Mouse (Mus musculus): Measurements from ENCODE around the gene Pkdcc.

Pkdcc gene

DNA sequence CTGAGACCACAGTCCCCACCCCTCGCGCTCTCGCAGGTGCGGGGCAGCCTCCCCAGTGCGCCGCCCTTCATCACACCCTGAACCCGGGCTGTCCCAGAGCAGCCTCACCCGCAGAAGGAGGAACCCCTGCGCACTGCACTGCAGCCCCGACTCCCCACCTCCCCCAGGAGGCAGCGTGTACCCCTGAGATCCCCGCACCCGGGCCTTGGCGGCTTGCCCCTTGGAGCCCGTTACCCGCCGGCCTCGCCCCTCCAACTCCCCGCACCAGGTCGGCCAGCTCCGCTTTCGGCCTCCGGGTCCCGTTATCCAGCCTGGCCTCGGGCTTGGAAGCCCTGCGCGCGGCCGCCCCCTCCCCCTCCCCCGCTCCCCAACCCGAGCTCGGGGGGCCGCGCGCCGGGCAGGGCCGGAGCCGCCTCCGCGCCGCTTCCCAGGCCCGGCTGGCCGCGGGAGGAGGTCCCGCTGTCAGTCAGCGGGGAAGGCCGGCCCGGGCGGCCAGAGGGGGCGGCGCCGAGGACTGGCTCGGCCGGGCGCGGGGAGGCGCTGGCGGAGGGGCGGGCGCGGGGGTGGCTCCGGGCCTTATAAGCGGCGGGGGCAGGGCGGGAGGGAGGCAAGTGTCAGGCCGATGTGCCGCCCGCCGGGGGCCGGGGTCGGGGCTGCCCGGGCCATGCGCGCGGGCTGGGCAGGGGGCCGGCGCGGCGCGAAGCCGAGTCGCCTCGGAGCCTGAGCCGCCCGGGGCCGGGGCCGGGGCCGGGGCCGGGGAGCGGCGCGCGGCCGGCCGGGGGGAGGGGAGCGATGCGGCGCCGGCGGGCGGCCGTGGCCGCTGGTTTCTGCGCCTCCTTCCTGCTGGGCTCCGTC, at the start of gene Pkdcc:
Pkdcc (plus strand) TSS at position 619 of the 855 bp plus-strand sequence.
- peak; percentile 93 for DNase-seq

DNA sequence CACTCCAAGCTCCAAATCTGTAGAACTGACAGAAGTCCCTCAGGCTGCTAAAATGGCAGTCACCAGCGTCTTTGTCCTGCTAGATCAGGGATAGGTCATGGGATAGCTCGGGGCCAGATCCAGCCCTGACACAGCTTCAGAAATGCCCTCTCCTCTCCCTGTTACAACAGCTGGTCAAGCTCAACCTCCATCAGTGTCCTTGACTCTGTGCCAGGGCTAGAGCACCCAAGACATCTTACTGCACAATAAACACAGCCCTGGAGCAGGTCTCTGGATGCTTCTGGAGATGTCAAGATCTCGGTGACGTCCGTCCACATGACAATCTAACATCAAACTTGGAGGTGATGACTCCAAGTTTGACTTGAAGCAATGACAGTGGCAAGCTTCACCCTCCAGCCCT, 48.9 kb upstream of the Pkdcc start:
- no peak for DNase-seq

DNA sequence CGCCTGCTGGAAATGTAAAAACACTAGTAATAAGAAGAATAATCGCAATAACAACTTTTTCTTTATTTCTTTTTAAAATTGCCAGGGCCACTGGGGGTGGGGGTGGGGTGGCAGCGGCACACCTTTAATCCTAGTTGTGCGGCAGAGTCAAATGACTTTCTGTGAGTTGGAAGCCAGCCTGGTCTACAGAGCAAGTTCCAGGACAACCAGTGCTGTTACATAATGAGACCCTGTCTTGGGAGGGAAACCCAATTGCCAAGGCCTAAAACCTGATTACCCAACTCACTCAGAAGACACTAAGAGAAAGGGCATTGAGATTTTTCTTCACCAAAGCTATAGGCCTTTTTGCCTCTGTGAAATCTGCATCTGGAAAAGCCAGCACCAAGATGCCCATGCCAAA, 38.9 kb upstream of the Pkdcc start:
- DNase-seq, result no peak

DNA sequence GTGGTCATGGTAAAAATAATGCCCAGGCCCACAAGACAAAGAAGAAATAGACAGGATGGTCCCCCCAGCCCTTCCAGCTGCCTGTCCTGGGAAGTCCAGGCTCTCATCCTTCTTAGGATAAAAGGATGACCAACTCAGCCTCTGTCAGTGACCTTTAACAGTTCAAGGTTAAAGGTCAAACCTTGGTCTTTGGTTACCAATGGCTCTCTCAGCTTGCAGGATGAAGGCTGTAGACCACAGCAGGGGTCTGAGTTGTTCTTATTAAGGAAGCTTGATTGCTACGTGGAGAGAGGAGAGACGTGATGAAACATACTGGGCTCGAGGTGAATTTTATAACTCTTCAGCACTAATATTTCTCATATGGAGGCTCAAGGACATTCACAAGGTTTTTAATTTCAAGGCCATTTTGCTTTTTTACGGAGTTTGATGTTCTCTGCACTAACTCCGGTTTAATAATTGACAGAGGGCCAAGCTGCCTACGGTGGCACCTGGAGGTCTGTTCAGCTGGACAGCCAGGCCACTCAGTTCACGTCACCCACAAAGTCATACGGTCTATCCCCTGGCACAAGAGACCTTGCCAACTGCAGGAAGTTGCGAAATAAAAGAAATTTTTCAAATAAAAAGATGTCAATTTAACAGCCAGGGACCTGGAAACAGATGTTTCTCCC, 36.5 kb upstream of the Pkdcc start:
- no peak for DNase-seq

DNA sequence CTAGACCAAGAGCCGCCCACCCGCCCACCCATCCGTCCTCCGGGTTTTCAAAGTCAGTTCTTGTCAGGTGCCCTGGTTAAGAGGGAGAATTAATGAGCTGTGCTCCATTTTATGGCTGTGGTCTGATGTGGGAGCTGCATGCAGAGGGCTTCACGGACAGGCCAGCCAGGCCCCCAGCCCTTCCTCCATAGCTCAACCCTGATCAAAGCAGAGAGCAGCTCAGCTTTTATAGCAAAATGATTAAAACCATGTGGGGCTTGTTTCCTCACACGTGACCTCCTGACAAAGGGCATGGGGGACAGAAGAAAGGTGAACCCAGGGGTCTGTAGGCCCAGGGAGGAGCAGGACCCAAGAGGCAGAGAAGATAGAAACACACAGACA, 36.0 kb upstream of the Pkdcc start:
- no peak for DNase-seq

DNA sequence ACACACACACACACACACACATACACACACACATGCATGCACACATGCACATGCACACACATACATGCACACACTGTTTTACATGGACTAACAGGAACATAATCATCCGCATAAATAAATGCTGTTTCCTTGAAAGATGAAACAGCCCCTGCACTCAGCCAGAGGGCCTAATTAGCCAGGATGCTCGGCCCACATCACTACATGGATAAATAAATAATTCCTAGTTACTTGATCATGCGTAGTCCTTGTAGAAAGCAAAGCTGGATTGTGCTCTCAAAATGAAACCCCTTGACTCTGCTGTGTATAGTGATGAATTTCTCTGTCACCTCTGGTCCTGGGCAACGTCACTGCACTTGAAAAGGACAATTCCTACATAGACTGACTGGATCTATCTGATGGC, 35.5 kb upstream of the Pkdcc start:
- no peak for DNase-seq

DNA sequence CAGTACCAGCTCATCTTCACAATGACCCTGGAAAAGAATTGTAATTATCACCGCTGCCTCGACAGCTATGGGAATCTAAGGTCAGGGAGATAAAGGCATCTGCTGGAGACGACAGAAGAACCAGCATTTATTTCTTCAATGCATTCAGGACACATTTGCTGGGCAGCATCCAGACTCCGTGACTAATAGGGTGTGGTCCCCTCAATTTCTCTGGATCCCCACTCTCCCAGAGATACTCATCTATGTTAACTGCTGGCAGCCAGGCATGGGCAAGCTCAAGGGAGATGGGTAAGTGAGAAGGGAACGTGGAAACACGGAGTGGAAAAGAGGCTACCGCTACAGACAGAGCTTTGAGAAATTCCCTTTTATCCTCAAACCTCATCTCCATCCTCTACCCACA, 34.0 kb upstream of the Pkdcc start:
- DNase-seq, result no peak

DNA sequence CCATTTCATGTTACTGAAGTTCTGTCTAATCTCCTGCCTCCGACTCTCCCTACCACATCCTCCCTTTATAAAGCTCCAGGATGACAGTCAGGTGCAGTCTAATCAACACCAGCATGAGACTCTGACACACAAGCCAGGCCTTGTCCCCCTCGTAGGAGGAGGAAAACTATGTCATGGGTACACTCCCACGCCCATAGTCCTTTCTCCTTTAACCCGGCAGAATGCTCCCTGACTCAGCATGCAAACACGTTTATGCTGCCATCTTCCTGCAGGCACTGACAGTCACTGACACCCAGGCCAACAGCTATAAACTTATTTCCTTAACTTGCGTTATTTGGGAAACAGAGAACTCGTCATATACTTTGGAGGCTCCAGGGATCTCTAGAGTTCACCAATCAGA, 33.5 kb upstream of the Pkdcc start:
- no peak for DNase-seq

DNA sequence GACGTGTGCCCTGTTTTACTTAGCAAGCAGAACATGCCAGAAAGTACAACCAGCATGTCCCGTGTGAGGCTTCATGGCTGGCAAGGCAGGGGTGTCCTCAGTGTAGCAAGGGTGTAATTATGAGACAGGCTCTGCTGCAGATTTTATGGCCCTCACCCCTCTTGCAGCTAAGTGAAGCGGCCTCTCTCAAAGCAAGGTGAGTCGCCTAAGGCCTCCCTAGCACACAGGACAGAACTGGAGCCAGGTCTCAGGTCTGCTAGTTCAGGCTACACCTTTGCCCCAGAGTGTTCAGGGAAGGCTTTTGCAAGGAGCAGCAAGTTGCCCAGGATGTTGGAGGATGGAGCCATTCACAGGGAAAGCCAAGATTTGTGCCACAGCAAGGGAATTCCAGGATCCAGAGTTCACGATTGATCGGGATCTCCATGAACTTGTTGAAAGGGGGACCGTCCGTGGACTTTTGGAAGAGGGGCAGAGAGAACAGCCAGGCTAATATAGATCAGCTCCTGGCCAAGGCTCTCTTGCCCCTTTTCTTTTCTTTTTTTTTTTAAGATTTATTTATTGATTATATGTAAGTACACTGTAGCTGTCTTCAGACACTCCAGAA, 32.9 kb upstream of the Pkdcc start:
- DNase-seq, result no peak

DNA sequence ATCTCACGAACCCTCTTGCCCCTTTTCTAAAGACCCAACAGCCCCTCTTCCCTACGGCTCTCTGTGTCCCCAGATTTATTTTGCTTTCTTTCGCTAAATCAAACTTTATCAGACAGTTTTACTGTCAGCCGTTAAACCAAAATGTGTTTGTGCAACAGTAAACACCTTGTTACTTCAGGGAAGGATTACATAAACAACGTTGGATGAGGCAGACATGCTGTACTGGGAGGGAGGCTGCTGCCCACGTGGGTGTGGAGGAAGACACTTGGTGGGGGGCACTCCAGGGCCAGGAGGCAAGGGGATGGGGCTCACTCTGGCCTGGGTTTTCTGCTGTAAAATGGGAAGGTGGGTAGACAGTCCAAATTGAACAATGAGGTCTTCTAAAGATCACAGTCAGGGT, 32.3 kb upstream of the Pkdcc start:
- DNase-seq, result no peak

DNA sequence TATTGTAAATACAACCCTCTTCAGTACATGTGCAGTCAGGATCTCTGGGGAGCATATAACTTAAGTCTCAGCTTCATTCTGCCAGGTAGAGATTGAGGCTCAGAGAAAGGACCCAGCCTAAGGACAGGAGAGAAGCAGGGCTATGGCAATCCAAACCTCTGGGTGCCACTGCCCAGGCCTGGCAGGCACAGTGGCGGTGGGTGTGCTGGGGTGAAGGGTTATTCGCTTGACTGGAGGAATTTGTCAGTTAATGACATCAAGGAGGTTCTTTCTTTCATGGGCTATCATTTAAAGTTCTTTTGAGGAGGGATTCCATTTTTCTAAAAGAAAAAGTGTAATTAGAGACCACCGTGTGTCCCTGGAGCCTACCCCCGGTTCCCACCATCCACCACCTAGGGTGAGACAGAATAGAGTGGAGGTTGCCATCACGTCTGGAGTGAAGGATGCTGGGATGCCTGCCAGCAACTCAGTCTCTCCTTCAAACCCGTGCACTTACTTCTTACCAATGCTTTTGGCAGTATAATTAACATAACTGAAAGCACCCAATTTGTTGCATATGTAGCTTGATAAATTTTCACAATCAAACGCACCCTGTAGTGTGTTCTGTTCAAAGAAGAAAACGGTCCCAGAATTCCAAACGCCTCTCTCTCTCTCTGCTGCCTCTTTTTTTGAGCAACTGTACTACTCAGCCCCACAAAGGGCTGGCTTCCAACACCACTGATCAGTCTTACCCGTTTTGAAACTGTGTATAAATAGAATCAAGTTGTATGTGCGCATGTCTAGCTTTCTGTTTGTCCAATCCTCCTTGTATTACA, 27.1 kb upstream of the Pkdcc start:
- DNase-seq, result peak; percentile 57

DNA sequence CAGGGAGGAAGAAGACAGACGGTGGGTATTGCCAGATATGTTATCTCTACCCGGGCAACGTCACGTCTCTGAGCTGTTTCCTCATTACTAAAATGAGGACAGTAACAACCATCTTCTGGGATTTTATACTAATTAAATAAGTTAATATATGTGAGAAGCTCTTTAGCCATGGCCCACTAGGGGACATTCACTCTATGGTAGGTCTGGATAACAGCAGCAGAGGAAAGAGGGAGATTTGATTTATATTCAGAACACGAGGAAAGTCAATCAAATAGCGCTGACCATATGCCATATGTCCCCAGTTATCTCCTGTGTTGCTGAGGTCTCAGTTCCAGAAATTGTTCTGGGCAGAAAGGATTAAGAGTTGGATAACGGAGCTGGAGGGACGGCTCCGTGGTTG, 24.3 kb upstream of the Pkdcc start:
- DNase-seq, result no peak

DNA sequence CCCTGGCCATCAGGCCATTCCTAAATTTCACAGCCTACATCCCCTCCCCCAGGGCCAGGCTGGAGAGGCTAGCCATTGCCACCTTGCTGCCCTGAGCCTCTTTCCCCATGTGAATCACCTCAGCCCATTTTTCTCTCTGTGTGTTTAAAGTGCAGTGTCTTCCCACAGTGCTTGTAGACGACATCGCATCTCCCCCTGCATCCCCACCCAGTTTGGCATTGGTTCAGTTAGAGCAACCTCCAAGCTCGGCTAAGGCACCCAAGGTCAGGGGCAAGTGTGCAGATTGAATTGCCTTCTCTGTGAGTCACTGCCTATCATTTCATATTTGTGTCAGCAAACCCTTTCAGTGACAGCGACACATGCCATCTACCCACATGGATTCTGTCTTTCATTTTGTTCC, 20.6 kb upstream of the Pkdcc start:
- DNase-seq, result no peak

DNA sequence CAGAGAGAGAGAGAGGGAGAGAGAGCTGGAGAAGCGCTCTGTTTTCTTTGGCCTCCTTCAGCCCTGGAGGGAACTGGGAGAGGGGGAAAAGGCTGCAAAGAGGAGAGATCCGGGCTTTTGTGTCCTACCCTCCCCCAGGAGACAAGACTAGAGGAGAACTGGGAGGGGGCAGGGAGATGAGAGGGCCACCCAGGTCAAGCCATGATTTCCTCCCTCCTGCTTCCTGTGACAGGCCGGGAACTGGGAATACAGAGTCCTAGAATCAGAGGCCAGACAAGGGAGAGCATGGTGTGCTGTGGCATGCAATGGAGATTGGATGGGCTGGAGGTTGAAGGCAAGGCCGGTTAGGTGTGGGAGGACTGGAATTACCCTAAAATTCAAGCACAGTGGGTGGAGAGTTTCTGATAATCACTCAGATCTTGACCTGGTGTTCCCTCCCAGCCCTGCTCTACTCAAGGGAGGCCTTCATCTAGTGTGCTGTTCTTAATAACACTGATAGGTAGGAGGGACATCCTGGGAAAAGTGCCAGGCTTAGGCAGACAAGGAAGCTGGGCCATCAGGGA, 17.6 kb upstream of the Pkdcc start:
- no peak for DNase-seq

DNA sequence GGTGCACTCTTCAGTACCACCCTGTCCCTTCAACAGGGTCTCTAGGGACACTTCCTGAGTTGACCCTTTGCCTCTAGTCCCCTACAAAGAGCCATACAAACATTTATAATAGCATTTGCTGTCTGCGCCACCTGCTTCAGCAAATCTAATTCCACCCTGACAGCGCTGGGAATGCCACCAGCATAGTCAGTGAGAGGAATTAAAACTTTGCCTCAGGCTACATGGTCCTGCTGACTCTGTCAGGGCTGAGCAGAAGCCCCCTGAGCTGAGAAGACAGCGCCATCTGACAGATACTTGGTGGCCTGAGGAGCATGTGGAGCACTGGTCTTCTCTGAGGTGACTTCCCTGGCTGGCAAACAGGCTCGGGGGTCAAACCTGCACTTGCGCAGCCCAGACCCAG, 14.6 kb upstream of the Pkdcc start:
- peak; percentile 55 for DNase-seq

DNA sequence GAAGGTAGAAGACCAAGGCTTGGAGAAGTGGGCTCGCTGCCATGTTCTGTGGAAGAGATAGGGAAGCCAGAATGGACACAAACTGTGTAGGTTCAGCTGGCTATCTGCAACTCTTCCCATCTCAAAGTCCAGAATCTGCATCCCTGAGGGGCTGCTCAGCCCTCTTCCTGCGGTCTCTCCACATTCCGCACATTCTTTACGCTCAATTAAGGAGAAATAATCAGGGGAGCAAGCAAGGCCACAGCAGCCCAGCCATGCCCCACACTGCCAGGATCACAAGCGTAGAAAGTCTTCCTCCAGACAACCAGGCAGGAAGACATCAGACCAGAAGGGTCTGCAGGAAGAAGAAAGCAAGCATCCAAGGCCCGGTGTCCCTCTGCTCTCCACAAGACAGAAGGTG, 13.8 kb upstream of the Pkdcc start:
- peak; percentile 74 for DNase-seq

DNA sequence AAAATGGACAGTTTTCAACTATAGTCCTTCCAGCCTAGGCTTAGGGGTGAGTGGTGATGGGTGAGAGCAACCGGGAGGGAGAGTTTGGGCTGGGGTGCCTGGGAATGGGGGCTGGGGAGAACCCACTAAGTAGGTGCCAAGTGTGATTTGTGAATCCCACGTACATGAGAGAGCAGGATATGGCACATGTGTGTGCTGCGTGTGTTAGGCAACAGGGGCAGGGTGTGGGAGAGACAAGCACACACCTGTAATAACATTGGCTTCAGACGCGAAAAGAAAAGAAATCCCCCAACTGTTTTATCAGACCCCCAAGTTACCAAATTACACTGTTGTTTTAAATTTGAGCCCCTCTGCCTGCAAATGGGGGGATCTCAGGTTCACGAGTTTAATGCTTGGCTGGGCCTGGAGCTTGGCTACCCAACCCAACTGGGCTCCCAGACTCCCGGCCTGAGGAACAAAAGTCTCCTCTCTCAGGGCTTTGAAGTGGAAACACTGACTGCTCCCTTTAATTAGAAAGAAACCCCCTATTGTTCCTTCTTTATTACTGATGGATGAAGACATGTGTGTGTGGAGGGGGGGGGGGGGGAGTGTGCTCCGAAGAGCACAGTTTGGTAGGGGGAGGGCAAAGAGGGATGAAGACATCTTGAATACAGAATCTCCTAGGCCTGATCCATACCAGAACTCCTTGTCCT, 11.3 kb upstream of the Pkdcc start:
- peak; percentile 89 for DNase-seq

DNA sequence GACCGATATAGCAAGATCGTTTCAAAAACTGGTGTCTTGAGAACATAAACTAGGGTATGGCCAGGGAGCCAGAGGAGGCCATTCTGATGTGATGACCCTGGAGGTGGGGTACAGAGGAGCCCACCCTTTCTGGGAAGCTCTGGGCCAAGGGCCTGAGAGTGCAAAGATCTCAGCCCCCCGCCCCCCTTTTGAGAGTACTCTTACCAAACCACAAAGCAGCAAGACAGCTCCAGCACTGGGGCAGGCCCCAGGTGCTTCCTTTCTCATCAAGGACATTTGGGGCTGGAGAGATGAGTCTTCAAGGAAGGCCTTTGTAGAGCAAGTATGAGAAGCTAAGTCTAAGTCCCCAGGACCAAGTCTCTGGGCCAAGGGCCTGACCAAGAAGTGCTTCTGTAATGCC, 7.8 kb upstream of the Pkdcc start:
- no peak for DNase-seq

DNA sequence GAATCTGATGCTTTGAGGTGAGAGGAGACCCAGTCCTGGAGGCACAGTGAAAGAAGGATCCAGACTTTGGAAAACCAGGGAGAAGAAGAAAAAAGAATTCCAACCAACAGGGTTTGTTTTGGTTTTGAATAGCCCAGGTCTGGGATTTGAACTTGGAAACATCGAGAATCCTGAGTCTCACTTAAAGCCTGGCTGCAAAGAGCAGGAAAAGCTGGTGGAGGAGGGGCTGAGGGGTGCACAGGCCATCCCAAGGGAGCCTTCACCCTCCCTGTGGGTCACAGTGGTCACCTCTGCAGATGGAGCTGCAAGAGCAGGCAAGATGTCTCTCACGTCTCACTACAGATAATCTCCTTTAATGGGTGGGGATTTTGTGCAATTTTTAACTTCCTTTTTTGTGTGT, 6.6 kb upstream of the Pkdcc start:
- DNase-seq, result no peak

DNA sequence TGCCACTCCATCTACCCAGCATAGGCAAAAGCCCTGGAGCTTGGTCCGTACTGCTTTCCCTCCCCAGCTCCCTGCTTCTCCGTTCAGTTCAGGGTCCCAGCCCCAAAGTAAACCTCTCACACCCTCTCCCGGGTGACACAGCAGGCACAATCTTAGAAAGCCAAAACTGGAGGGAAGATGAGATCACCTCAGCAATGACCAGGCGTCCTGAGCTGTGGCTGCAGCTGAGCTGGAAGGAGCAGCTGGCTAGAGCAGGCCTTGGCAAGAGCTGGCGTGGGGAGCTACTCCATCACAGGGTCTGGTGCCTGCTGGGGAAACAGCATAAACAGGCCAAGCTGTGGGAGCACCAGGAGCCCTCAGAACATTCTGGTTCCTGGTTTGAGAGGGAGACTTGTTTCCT, 4.6 kb upstream of the Pkdcc start:
- DNase-seq, result no peak

DNA sequence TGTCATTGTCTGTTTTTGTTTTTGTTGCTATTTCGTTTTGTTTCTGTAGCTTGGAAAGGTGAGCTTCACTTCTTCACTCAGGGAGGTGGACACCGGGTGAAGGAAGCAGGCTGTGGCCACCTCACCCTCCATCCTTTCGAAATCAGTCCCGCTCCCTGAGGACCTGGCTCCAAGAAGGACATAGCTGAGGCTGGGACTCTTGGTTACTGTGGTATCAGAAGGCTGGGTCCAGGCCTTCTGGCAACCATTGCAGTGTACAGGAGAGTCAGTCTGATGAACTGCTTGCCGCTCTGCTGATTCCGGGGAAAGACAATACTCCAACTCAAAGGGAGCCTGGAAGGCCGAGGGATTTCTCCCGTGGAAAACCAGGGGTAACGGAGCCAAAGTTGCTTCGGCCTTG, 3.9 kb upstream of the Pkdcc start:
- no peak for DNase-seq

DNA sequence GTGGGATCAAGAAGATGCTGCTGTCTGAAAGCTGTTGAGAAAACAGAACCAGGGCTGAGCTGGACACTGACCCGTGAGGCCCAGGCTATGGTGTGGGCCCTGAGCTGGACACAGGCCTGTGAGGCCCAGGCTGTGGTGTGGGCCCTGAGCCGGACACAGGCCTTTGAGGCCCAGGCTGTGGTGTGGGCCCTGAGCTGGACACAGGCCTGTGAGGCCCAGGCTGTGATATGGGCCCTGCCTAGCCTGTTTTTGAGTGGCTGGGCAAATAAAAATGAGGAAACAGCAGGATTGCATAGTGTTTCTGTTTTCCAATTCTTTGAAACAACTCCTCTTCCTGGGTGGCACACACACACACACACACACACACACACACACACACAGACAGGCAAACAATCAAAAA, 2.7 kb upstream of the Pkdcc start:
- no peak for DNase-seq

All from retina, postnatal 1 day (tissue).